Mouse (Mus musculus) cerebellum, adult 9-10 months (tissue): ENCODE data around the gene Krt80.

Source experiments
- DNase-seq: peaks from one replicate; pipeline ENCODE4 v3.0.0; 2022

Krt80 gene

DNA sequence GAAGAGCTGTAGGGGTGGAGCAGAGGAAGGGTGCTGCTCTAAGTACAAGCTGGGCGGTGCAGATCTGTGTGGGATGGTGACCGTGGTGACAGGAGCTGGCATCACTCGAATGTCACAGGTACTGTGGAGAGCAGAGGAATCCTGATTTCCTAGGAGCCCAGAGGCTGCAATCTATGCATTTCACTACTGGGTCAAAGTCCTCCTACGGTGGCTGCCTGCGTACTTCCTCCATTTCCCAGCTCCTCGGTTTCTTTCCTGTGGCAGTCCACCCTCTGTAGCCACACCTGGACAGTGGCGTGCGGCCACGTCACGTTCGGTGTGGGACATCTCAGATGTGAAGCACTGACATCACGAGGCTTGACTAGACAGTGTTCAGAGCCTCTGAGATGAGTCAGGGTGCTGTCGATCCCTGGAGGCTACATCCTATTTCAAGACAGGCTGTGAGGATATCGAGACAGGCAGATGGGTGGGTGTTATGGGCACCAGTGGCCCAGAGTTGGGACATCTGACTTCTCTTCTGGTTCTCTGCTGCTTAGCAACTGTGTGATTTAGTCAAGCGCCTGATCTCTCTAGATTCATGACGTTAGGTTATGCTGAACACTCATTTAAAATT lies 3.4 kb upstream of the Krt80 start:
- DNase-seq, result no peak

DNA sequence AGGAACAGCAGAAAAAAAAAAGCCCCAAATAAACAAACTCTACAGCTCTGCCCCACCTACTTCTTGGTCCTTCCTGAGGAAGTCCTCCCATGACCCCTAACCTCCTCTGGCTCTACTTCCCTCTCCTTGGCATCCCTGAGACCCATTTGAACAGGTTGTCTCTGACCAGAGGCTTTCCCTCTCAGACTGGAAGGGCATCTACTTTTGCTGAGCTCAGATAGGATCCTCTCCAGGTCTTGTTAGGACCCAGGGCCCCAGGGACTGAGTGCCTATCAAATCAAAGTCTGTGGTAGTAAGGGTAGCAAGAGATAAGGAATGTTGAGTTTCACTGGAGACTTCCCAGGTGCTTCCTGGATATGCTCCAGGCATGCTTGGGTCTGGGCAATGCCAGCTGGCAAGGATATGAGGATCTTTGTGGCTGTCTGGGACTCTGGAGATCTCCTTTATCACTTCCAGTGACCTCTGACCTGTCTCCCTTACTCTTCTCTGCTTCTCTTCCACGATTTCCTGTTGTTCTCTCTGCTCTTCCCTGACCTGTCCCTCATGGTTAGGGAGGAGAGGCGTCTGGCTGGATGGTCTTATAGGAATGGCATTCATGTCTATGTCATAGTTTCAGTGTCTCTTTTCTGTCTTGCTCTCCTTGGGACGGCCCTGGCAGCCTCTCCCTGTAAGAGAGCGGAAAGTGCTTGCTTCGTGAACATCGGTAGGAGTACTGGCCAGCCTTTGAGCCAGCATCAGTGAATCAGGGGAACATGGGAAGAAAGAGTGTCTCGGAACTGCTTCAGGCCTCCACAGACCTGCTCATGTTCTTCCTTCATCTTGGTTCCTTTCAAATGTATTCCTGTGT lies 2.4 kb upstream of the Krt80 start:
- DNase-seq, result no peak

DNA sequence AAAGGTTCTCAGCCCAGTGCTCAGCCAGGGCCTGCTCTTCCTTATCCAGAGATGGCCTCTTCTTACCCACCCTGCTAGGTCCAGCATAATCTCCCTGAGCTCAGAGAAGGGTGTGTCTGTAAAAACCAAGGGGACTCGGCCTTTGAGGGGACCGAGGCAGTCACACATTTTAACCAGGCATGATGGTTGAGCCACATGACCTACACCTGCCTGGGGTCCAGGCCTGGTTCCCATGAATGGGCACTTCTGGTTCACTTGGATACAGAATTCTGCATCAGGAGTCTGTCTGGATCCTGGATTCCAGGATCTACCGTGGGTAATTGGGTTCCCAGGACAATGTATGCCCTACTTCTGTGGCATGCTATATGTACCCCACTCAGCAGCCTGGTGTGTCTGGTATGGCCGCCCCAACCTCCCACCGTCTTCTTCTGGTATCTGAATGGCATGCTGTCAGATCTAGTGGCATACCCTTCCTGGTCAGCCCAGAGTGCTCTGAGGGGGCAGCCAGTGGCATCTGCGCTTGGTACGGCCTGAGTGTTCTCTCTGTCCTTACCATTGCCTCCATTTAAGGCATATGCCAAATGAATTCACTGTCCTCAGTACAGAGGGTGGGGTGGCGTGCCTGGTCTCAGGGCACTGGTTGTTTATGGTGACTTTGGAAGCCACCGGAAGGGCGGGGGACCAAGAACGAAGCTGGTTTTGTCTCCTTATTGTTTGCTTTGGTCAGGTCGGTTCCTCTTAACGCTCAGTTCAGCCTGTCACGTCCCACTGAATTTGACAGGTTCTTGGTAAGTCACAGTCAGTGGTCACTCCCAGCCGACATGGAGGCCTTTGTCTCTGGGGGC lies 1.4 kb upstream of the Krt80 start:
- DNase-seq, result no peak

DNA sequence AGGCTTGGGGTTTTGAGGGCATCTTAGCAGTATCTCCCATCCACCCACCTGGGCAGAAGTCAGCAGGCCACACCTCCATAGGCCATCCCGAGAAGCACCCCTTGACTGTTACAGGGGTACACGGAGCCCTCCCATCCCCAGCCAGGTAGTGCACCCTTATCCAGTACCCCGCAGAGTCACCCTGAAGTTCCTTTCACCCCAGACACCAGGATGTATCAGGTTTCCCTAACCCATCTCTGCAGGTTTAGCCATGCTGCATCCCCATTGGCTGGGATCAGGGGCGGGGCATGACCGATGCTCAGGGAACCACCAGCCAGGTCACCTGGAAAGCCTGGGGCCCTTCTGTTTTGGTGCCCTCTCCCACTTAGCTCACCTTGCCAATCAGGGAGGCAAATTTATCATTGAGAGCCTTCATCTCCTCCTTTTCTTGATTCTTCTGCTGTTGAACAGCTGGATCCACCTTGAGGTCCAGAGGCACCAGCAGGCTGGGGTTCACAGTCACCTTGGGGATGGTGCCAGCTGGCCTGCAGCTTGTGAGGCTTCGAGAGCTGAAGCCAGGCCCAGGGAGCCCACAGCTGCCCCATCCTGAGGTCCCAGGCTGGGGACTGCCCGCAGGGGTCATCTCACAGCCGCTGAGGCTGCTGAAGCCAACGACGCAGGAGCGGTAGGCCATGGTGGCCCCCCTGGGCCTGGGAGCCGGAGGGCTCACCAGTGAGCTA lies 421 bp downstream of the Krt80 start:
- no peak for DNase-seq

DNA sequence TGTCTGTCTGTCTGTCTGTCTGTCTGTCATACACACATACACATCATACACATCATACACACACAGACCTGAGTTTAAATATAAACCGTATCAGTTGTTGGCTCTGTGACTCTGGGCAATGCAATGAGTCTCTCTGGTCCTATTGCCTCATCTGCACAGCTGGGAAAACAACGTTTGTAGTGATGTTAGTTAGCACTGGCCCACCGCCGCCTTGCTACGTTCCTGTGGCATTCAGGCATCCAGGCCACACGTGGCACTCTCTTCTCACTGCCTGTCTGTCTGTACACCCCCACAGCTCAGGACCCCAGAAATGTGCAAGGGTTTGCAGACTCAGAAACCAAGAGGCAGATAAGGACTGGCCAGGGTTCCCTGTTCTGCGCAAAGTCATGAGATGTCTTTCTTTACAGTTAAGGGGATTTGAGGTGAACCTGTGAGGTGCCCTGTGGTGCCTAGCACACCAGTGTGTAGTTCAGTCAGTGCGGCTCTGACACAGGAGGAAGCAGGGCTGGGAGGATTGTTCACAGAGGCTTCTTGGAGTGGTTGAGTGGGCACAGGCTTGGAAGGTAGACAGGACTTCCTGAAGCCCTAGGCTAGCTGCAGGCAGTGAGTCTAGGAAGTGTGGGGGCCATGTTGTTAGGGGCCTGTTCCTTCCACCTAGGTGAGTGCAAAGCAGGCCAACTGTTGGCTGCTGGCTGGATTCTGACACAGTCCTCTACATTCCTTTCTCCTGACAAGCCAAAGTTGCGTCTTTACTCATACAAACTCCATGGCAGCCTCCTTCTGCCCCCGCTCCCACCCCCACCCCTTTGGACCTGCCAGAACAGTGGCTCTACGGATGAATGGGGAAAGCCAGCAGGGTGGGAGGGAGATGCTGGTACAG lies 1.2 kb downstream of the Krt80 start:
- no peak for DNase-seq

DNA sequence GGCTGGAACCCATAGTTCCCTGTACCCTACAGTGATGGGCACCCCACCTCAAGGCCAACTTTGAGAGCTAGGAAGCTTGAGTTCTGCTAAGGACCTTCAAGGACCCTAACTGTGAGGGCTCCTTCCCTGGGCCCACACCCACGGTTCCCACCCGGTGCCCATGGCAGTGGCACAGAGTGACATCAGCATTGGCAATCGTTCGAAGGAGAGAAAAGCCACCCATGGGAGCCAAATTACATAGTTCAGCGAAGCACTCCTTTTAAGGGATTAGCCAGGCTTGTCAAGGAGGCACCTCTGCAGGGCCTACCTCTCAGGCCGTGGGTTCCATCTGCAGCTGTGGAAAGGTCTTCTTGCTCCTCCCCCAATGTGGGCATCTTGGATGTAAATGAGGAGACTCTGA lies 1.9 kb downstream of the Krt80 start:
- DNase-seq, result no peak

DNA sequence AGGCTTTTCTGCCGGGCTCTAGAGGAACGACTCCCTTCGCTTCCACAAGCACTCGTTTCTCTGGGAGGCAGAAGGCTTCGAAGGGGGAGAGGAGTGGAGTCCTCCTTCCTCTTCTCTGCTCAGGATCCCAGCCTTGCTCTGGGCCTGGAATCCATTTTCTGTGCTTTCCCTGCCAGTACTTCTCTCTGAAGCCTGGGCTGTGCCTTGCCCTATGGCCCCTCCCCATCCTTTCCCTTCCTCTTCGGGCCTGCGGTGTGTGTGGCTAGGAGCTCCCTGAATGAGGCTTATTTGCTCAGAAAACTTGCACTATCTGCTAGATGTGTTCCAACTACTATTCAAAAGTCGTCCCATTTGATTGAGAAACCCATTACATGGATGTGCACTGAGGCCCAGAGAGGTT lies 2.5 kb downstream of the Krt80 start:
- no peak for DNase-seq

DNA sequence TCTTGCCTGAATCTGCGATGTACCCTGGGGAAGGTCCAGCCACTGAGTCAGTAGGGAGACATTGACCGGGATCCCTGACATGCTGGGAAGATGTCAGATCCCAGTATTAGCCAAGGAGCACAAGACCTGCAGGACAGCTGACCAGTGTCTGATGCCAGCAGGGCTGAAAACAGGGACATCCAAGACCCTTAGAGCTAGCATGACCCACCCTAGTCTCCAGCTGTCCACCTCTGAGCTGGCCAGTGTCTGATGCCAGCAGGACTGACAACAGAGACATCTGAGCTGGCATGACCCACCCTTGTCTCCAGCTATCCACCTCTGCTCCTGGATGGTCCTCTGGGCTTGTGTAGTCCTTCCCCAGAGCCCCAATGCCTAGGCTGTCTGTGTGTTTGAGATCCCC lies 3.0 kb downstream of the Krt80 start:
- DNase-seq, result no peak

DNA sequence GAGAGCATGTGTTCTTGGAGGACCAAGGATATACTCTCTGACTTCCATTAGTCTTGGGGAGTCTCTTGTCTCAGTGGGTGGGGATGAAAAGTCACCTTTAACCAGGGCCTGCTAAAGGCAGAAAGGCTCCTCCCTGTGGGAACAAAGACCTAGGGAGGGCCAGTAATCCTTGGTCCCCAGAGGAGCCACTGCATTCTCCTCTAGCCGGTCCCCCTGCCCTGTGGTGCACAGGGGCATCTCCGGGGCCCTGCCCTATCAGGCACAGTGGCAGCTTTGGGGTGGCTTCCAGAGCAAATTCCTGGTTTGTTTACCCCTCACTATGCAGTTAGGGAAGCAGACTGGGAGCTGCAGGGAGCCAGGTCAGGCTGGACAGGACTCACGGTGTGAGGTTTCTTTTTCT lies 3.5 kb downstream of the Krt80 start:
- DNase-seq, result no peak

DNA sequence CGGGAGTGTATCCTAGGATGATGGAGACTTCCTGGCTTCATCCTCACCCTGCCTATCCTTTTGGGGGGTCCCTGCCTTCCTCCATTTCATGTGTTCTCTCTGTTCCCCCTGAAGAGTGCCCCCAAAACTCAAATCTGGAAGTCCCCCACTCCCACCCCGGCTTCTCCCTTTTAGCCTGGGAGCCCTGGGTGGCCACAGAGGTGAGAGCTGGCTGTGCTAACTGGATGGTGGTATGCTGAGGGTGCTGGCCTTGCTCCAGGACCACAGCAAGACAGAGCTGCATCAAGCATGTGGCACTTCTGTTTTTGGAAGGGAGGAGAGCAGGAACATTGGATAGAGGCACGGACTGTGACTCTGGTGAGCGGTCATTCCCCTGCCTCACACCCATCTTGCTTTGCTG lies 4.2 kb downstream of the Krt80 start:
- no peak for DNase-seq

DNA sequence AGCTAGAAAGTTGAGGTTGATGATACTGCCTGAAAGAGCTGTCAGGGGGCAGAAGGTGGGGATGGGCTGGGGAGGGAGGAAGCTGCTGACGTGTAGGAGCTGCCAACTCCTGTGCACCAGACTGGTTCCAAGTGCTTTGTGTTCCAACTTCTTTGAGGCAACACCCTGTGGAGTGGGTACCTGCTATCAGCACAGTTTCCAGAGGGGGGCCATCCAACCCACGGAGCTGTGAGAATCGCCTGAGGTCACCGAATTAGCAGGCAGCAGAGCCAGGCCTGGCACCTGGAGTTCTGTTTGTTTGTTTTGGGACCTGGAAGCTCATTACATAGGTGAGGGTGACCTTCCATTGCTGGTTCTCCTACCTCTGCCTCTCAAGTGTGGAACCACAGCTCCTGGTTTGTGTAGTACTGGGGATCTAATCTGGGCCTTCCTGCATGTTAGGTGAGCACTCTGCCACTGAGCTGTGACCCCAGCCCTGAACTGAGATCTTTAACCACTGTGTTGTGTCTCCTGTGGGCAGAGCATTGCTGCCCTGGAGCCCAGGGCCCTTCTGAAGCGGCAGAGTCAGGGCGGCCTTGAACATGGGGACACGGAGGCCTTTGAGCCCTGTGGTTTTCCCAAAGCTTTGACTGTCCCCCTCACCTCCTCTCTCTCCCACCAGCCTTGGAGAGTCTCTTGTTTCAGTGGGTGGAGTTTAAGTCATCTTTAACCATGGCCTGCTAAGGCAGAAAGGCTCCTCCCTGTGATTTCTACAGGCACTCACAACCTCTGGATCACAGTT lies 4.9 kb downstream of the Krt80 start:
- no peak for DNase-seq

DNA sequence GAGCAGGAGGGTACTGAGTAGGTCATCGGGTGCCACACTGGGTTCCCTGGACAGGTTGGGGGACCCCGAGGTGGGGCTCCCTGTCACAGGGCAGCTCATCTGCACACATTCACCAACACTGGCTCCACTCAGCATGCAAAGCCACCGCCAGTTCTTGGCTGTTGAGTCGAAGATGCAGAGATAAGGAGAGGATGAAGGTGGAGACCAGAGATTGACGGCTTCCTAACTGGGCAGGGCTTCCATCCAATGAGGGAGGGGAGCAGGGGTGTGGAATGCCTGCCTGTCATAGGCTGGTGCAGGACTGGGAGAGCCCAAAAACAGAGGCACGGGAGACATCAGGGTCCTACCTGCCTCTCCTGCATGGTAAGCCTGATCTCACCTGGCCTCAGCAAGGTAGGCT lies 5.5 kb downstream of the Krt80 start:
- DNase-seq, result no peak

DNA sequence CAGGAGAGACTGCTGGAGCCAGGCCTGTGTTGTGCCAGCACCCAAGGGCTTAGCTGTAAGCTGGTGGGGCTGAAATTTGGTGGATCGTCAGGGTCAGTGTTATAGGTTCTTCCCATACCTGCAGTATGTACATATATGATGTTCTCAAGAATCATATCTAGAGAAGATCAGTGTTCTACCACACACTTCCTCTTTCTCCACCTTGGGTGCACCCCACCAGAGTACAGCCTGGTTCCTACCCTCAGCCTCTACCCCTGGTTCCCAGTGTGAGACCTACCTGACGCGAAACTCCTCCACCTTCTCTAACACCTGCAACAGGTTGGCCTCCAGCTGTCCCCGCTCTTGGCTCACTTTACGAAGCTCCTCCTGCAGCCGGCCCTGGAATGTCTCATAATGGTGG lies 6.0 kb downstream of the Krt80 start:
- DNase-seq, result no peak

DNA sequence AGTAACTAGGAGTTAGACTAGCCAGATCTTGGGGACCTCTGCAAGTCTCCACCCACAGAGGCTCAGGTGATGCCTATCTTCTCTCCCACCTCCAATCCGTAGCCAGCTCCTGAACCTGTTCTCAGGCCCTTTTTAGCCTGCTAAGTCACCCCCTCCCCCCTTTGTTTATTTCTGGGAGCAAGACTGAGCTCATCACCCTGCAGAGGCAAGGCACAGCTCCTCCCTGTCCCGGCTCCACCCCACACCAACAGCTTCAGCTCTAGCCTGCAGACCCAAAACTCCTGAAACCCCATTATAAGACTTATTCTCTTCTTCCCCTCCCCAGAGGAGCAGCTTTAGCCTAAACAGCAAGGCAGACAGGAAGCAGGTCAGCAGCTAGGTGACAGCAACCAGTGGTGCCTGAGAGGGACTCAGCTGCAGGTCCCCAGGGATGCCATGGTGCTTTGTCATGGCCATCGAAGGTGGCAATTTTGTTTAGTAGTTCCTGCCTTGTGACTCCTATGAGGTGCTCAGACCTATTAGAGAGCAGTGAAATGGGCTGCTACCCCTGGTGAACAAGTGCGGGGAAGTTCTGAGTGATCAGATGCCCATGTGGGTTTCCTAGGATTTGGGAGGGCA lies 7.5 kb downstream of the Krt80 start:
- DNase-seq, result no peak

DNA sequence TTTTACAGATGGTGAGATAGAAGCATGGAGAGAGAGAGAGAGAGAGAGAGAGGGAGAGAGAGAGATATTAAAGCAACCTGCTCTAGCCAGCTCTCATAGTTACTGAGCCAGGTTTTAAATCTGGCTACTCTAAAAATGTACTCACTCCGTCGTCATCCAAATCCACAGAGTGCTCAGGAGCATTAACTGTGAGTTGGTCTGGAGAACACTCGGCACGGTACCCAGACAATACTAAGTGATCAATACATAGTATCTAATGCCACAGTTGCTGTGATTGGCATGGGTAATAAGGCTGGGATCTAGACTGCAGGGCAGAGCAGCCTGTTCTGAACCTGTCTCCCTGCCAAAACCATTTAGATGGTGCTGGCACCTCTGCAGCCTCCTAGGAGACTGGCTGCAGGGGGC lies 14.6 kb downstream of the Krt80 start:
- DNase-seq, result no peak

DNA sequence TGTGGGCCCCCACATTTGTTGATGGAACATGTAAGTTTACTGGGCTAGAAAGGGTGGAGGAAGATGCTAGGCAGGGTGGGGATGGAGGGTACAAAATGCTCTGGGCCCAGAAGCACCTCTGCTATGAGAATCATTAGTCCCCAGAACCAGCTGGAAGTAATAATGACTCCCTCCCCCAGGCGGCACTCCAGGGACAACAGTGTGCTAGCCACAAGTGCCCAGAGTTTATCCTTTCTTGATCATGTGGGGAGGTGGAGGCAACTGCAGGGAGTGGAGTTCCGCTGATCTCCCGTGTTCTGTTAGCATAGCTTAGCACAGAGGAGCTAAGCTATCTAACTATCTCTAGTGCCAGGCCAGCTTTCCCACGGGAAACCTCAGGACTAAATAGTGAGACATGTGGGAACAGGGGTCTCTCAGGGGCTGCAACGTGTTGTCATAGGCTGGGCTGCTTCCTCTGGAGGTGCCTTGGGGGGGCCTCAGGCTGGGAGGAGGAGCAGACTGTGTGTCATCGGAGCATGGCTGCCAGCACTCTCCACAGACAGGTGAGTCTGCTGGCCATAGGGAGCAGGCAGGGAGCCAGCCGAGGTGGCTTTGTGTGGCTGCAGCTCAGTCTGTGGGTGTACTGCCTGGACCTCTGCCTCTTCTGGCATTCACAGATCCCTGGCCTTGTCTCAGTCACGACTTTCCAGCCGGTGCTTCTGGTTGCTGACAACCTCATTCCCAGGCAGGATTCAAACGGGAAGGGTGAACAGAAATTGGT lies 17.1 kb downstream of the Krt80 start:
- DNase-seq, result peak; percentile 80

DNA sequence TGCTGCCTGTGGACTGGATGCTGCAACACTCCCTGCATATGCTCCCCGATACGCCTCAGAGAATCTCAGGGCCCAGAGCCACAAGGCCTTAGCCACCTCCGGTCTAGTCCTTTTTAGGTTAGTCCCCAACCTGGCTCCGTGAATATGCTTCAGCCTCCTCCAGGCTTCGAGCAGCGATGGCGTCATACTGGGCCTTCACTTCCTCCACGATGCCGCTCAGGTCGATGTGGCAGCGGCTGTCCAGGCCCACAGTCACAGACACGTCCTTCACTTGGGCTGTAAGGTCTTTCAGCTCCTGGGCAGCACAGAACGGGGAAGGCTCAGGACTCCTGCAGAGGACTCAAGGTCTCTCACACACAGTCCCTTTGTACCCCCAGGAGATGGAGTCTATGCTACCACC lies 17.9 kb downstream of the Krt80 start:
- no peak for DNase-seq

DNA sequence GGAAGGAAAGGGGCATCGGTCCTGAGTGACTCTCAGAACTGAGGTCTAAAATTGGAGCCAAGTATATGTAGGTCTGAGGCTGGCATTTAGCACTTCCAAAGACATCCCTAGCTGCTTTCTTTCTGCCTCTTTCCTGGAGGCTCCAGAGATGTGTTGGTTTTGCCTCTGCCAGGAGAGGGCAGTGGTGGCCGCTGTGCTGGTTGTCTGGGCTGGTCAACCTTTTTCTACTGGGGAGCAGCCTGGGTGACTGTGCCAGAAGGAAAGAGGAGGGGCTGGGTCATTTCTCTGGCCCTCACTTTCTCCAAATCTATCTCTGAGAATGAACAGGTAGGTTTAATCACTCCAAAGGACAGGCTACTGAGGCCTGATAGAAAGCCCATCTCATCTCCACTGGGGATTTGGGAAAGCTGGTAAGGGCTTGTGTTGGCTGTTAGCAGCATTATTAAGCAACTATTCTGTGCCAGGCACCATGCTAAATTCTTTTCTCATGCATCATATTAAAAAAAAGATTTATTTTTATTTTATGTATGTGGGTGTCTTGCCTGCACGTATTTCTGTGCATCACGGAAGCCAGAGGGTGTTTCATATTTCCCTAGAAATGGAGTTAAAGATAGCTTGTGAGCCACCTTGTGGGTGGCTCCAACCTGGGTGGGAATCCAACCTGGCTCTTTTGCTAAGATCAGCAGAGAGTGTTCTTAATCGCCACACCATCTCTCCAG lies 28.0 kb downstream of the Krt80 start:
- DNase-seq, result no peak

DNA sequence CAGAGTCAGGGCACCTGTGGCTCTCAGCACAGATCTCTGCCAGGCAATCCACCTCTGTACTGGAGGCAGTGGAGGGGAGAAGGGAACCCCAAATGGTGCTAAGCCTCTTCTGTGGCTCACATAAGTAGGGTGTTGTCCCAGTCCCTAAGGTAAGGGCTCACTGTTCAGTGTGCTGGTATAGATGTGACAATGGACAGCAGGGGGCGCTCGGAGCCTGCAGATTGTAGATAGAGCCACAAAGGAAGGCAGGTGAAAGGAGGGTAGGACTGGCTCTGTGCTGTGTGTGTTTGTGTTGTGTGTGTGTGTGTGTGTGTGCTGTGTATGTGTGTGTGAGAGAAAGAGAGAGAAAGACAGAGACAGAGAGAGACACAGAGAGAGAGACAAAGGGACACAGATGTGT lies 30.4 kb downstream of the Krt80 start:
- DNase-seq, result peak; percentile 87
